Mouse (Mus musculus) frontal cortex, postnatal 14 days (tissue): ENCODE data around the gene Gm49342.
"Not testable (repeated sequence)": the region's sequence is repeated elsewhere in the genome, so short reads cannot be mapped to it uniquely, and the experiment has no call there.

Experiments used
- DNase-seq, 2 experiments: peaks; one replicate each; pipeline ENCODE4 v3.0.0; 2022; ENCODE audit warnings: low spot score in 2 of 2

Gene Gm49342

GRCm38 (mm10) chr14:50936649-50937048, 7.7 kb upstream of the Gm49342 start:
- no peak for DNase-seq

GRCm38 (mm10) chr14:50938119-50938908, 6.0 kb upstream of the Gm49342 start:
- no peak for DNase-seq

- no peak for DNase-seq
Measured at GRCm38 (mm10) chr14:50938940-50939339, 5.4 kb upstream of the Gm49342 start.

- not testable (repeated sequence) for DNase-seq
Measured at GRCm38 (mm10) chr14:50944668-50945033, 334 bp downstream of the Gm49342 start.

GRCm38 (mm10) chr14:50945081-50945480, 764 bp downstream of the Gm49342 start:
- DNase-seq, result not testable (repeated sequence)

GRCm38 (mm10) chr14:50945526-50945925, 1.2 kb downstream of the Gm49342 start:
- not testable (repeated sequence) for DNase-seq

- no peak for DNase-seq
Measured at GRCm38 (mm10) chr14:50955487-50955886, 11.2 kb downstream of the Gm49342 start.

- DNase-seq, result peak; percentile 45 to 56
Measured at GRCm38 (mm10) chr14:50955942-50956508, 11.7 kb downstream of the Gm49342 start, which contains the start of gene Pnp2. Gene Pnp2, plus strand, starts transcription at chr14:50955992.

GRCm38 (mm10) chr14:50956724-50957123, 12.4 kb downstream of the Gm49342 start:
- not testable (repeated sequence) for DNase-seq

- DNase-seq, result not testable (repeated sequence)
Measured at GRCm38 (mm10) chr14:50957146-50957545, 12.8 kb downstream of the Gm49342 start.

- DNase-seq, result not testable (repeated sequence)
Measured at GRCm38 (mm10) chr14:50958289-50958995, 14.1 kb downstream of the Gm49342 start.

- no peak for DNase-seq
Measured at GRCm38 (mm10) chr14:50968216-50968980, 24.1 kb downstream of the Gm49342 start.

- DNase-seq, result no peak
Measured at GRCm38 (mm10) chr14:50969041-50969440, 24.7 kb downstream of the Gm49342 start.

- DNase-seq, result peak; percentile 37 to 38
Measured at GRCm38 (mm10) chr14:50969558-50970544, 25.5 kb downstream of the Gm49342 start.

GRCm38 (mm10) chr14:50970822-50971221, 26.5 kb downstream of the Gm49342 start:
- no peak for DNase-seq

GRCm38 (mm10) chr14:50973054-50973453, 28.7 kb downstream of the Gm49342 start:
- DNase-seq, result not testable (repeated sequence)

GRCm38 (mm10) chr14:50973700-50974099, 29.4 kb downstream of the Gm49342 start:
- DNase-seq, result no peak

GRCm38 (mm10) chr14:50975001-50975400, 30.7 kb downstream of the Gm49342 start:
- DNase-seq, result no peak

- no peak for DNase-seq
Measured at GRCm38 (mm10) chr14:50976674-50977073, 32.4 kb downstream of the Gm49342 start.

- DNase-seq, result not testable (repeated sequence)
Measured at GRCm38 (mm10) chr14:50978451-50978850, 34.1 kb downstream of the Gm49342 start.
